Mouse (Mus musculus) G1E (cell line): ENCODE data around the gene Slc16a10.

Source experiments
- CTCF ChIP-seq: IDR thresholded peaks from 2 replicates; pipeline ENCODE4 v1.5.1; 2012; ENCODE audit warnings: low read depth, low read length, inconsistent platforms, mixed read lengths
- POLR2AphosphoS5 ChIP-seq: IDR thresholded peaks from 2 replicates; pipeline ENCODE4 v1.6.1; 2012; ENCODE audit warnings: low read depth, low read length, inconsistent platforms; ENCODE audit not compliant: insufficient replicate concordance

GRCm38 (mm10) chr10:40077346-40077959 is 64.6 kb downstream of the Slc16a10 start:
- TF ChIP-seq POLR2AphosphoS5 (no peak), CTCF (no peak)
